Mouse (Mus musculus): ENCODE data around the gene Serinc2. TPM values are rescaled to one million over a fixed set of nuclear protein-coding genes. Genes with fewer than 3 reads are reported as not detected.

Gene Serinc2
- polyA plus RNA-seq, 1 experiment from 2014 or later, result 34.0 TPM

DNA sequence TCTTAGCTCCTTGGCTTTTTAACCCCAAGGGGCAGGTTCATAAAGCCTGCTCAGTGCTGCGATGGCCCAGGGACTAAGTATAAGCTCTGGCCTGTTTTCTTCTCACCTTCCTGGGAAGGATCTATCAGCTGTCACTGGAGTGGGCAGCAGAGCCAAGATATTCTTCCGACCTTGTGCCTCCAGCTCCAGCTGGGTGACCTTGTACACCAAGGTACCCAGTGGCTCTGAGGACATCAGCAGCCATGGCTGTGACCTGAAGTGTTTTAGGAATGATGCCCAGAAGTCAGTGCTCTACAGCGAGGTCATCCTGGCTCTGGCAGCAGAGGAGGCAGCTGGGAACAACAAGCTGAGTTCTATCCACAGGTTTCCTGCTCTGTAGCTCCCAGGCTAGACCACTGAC lies 33.5 kb upstream of the Serinc2 start:
- H3K27me3 ChIP-seq (replicated peaks), result peaks cover 19% of the 10 kb centered on the region
- no peak overlapping the region for H3K27ac ChIP-seq
- H3K4me2 ChIP-seq, result no peak overlapping the region
- peaks cover 9% of the 10 kb centered on the region; the same call in 1 of the 2 replicates for H3K36me3 ChIP-seq
- H3K9me3 ChIP-seq, result no peaks in the 10 kb centered on the region
- H3K4me1 ChIP-seq, result peaks cover 16% of the 10 kb centered on the region
- WGBS, result 87% methylated on average over 3 of the region's 3 CpGs
- no peak overlapping the region for H3K9ac ChIP-seq
- H3K4me3 ChIP-seq (replicated peaks), result no peak overlapping the region
- ATAC-seq (ENCODE audit: insufficient read depth, low FRiP score, low read depth), result no peak

DNA sequence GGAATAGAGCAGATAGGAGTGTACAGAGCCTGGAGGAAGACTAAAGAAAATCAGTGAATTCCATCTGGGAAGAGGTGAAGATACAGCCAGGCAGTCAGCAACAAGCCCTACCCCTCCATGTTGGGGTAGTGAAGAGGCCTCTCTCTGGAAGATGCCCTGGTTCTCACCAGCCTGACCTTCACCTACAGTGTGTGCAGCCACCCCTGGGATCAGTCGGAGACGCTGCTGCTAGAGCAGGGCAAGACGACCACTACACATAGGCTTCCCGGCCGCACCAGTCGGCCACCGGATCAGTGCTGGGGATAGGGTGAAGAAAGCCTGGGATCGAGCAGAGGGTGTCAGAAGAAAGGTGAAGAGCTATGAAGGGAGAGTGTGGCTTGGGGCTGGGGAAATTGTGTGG lies 30.2 kb upstream of the Serinc2 start:
- peaks cover 5% of the 10 kb centered on the region; the same call in 1 of the 2 replicates for H3K36me3 ChIP-seq
- no peak overlapping the region for H3K27ac ChIP-seq
- peak overlapping the region; percentile 98 for H3K4me2 ChIP-seq
- no peak for ATAC-seq (ENCODE audit: insufficient read depth, low FRiP score, low read depth)
- no peak overlapping the region for H3K9ac ChIP-seq
- H3K27me3 ChIP-seq (replicated peaks), result peaks cover 28% of the 10 kb centered on the region
- H3K9me3 ChIP-seq, result no peaks in the 10 kb centered on the region
- peak overlapping the region; percentile 49; the same call in 1 of the 2 replicates for H3K4me3 ChIP-seq (replicated peaks)
- peaks cover 13% of the 10 kb centered on the region for H3K4me1 ChIP-seq
- 47% methylated on average over 8 of the region's 8 CpGs for WGBS

DNA sequence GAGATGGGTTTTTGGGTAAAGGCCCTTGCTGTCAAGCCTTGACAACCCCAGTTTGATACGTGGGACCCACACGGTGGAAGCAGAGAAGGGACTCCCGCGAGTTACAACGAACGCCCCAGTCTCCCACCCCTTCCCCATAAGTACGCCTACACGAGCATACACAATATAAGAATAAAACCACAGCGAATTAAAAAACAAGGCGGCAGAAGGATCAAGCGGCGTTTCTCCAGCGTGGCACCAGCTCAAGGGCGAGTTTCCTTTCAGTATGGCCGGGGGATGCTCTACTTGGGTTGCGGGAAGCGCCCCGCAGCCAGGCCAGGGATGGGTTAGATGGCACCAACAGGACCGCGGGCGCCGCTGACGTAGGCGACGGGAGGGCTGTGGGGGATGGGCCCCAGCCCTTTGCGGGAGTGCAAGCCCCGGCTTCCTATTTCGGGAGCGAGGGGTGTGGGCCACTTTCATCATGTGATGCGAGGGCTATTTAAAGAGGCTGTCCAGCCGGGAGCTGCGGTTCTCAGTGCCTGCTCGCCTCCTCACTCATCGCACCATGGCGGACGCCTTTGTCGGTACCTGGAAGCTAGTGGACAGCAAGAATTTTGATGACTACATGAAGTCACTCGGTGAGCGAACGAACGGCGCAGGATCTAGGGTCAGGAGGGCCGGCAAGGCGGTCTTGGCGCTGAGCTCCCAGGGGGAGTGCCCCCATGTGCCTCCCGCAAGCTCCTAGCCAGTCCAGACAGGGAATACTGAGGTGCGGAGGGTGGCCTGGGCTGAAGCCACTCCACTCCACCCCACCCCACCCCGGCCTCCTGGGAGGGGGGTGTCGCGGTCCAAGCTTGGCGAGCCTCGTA lies 29.5 kb upstream of the Serinc2 start, which contains the start of the genes Fabp3 and Gm10570:
TSS of gene Fabp3 (plus strand) at position 365 of the 851 bp plus-strand sequence.
TSS of gene Gm10570 (minus strand) at position 444 of the 851 bp plus-strand sequence.
- H3K4me1 ChIP-seq, result peaks cover 13% of the 10 kb centered on the region
- peak; percentile 10; the same call in 1 of the 2 replicates for ATAC-seq (ENCODE audit: insufficient read depth, low FRiP score, low read depth)
- H3K27me3 ChIP-seq (replicated peaks), result peaks cover 28% of the 10 kb centered on the region
- no peak within 1 kb of the TSS for H3K27ac ChIP-seq
- peak within 1 kb of the TSS; percentile 49 for H3K4me3 ChIP-seq (replicated peaks)
- 0 out of 2 replicates have a peak within 1 kb of the TSS, but pooled peaks have one; percentile 9 for H3K9ac ChIP-seq
- no peaks in the 10 kb centered on the region for H3K9me3 ChIP-seq
- WGBS, result under 1% methylated on average over 52 of the region's 52 CpGs
- H3K4me2 ChIP-seq, result peak within 1 kb of the TSS; percentile 98
- H3K36me3 ChIP-seq, result no peaks in the 10 kb centered on the region

DNA sequence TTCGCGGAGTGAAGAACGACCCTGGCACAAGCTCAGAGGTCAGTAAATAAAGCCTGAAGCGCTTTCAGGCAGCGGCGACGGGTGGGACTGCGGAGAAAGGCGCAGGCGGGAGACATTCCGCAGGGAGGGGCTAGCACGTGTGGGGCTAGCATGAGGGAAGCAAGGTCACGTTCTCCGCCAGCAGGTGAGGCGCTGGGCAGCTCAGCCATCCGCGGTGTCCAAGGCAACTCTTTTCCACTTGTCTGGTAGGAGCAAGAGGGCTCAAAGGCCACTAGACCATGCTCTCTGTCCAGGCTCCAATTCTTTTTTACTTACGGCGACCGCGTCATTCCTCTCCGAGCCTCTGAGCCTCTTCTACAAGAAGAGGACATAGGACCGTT lies 28.8 kb upstream of the Serinc2 start:
- Histone ChIP-seq H3K27me3 (replicated peaks) (peaks cover 28% of the 10 kb centered on the region), H3K27ac (no peak overlapping the region), H3K9me3 (no peaks in the 10 kb centered on the region), H3K9ac (no peak overlapping the region), H3K4me2 (peak overlapping the region; percentile 98), H3K4me3 (replicated peaks) (peak overlapping the region; percentile 49), H3K4me1 (peaks cover 13% of the 10 kb centered on the region), H3K36me3 (no peaks in the 10 kb centered on the region)
- ATAC-seq (ENCODE audit: insufficient read depth, low FRiP score, low read depth), result peak; percentile 62
- WGBS, result under 1% methylated on average over 23 of the region's 23 CpGs

DNA sequence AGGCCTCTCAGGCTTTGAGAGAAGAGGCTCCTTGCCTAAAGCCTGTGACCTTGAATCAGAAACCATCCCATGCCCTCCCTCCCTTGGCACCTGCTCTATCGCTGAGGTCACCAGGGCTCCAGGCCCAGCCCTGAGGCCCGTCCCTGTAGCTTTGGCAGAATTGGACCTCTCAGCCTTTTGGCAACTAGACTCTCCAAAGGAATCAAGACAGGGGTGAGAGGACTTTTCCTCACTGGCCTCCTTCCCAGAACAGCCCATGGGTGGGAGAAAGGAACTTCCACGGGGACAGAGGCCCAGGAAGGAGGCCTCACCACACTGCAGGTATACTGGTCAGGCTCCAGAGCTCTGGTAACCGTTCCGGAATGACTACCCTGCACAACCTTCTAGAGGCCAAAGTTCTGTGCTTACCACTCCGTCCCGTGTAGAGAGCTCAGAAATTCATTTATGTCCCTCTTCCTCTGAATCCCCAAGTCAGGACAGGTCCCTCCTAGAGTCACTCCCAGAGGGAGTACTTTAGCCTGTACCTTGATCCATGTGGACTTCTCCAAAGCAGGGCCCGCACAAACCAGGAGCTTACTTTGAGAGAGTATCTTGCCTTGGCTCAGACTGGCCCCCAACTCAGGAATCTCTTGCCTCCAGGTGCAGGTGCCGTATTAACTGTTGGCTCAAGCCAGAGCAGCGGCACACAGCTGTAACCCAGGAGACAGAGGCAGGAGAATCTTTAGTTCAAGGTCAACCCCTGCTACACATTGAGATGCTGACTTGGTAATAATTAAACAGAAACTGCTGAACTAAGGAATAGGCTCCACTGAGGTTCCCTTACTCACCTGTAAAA lies 28.0 kb upstream of the Serinc2 start:
- H3K27ac ChIP-seq, result no peak overlapping the region
- 78% methylated on average over 10 of the region's 10 CpGs for WGBS
- ATAC-seq (ENCODE audit: insufficient read depth, low FRiP score, low read depth), result no peak

DNA sequence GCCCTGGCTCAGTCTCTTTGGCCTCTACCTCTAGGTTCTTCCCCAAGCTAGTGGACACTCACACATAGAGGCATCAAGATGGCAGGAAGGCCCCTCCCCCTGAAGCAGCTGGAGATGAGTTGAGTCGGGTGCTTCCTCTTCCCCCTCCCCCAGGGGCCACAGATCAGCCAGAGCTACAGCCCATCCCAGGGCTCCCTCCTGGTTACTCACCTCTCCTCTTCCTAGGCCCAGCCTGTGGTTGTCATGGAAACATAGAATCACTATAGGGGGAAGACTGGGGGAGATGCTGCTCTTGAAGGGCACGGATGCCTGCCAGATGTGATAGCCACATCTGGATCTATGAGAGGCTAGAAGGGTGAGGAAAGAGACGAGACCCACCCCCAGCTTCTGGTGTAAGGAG lies 25.7 kb upstream of the Serinc2 start:
- Histone ChIP-seq H3K9ac (no peak overlapping the region), H3K4me1 (peaks cover 13% of the 10 kb centered on the region), H3K9me3 (no peaks in the 10 kb centered on the region), H3K27ac (no peak overlapping the region), H3K4me2 (no peak overlapping the region), H3K27me3 (replicated peaks) (peaks cover 28% of the 10 kb centered on the region), H3K4me3 (replicated peaks) (no peak overlapping the region), H3K36me3 (no peaks in the 10 kb centered on the region)
- WGBS, result 36% methylated on average over 3 of the region's 3 CpGs
- no peak for ATAC-seq (ENCODE audit: insufficient read depth, low FRiP score, low read depth)

More for the DNA sequence above, 28.0 kb upstream of the Serinc2 start:
- Histone ChIP-seq H3K27me3 (replicated peaks) (peaks cover 28% of the 10 kb centered on the region), H3K9ac (no peak overlapping the region), H3K36me3 (no peaks in the 10 kb centered on the region), H3K4me1 (peaks cover 13% of the 10 kb centered on the region), H3K4me3 (replicated peaks) (peak overlapping the region; percentile 49; the same call in 1 of the 2 replicates), H3K4me2 (peak overlapping the region; percentile 98; the same call in 1 of the 2 replicates), H3K9me3 (no peaks in the 10 kb centered on the region)

DNA sequence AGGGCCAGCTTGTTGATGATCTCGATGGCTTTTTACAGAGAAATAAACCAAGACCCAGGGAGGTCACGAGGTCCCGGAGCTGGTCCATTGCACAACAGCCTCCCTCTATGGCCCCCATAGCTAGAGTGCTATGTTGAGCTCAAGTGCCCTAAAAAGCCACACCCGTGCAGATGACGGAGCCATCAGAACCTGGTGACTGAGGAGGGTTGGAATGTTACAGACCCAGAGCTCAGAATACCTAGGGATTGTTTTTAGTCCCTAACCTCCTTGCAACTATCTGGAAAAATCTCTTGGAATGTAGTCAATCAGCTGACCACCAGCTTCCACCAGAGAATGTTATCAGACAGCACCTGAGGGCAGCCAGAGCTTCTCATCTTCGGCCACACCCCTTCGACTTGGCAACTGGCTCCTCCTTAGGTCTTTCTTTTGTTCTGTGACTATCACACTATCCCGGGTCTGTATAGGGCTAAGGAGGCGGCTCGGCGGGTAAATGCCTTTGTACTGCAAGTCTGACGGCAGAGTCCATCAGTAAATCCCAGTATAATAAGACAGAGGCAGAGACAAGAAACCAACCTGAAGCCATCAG lies 23.4 kb upstream of the Serinc2 start:
- no peaks in the 10 kb centered on the region for H3K36me3 ChIP-seq

DNA sequence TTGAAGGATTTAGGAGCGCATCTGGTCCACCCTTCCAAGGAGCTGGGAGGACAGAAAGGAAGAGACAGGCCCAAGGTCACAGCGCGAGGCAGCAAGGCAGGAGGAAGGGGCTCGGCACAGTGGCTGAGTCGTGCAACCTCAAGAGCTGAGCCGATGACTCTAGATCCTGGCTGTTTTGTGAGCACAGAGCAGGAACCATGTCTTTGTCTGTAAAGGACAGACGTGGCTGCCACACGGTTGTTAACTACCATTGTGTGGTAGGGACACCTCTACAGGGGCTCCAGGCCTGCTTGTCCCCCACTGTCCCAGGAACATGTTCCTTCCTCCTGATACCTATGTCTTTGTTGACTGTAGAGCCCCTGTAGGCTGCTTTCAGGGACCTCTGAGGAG lies 20.6 kb upstream of the Serinc2 start:
- no peaks in the 10 kb centered on the region for H3K9me3 ChIP-seq
- no peak overlapping the region for H3K4me3 ChIP-seq (replicated peaks)
- H3K4me2 ChIP-seq, result no peak overlapping the region
- no peaks in the 10 kb centered on the region for H3K4me1 ChIP-seq
- no peaks in the 10 kb centered on the region for H3K36me3 ChIP-seq
- H3K27ac ChIP-seq, result no peak overlapping the region
- no peak for ATAC-seq (ENCODE audit: insufficient read depth, low FRiP score, low read depth)
- no peak overlapping the region for H3K9ac ChIP-seq
- 71% methylated on average over 8 of the region's 8 CpGs for WGBS
- H3K27me3 ChIP-seq (replicated peaks), result no peaks in the 10 kb centered on the region

More for the DNA sequence above, 23.4 kb upstream of the Serinc2 start:
- peaks cover 8% of the 10 kb centered on the region; the same call in 1 of the 2 replicates for H3K27me3 ChIP-seq (replicated peaks)
- ATAC-seq (ENCODE audit: insufficient read depth, low FRiP score, low read depth), result no peak; the same call in 1 of the 2 replicates
- 52% methylated on average over 12 of the region's 12 CpGs for WGBS
- H3K9ac ChIP-seq, result no peak overlapping the region
- H3K4me1 ChIP-seq, result no peaks in the 10 kb centered on the region
- no peak overlapping the region for H3K4me3 ChIP-seq (replicated peaks)
- no peak overlapping the region for H3K27ac ChIP-seq
- H3K4me2 ChIP-seq, result no peak overlapping the region
- H3K9me3 ChIP-seq, result no peaks in the 10 kb centered on the region

DNA sequence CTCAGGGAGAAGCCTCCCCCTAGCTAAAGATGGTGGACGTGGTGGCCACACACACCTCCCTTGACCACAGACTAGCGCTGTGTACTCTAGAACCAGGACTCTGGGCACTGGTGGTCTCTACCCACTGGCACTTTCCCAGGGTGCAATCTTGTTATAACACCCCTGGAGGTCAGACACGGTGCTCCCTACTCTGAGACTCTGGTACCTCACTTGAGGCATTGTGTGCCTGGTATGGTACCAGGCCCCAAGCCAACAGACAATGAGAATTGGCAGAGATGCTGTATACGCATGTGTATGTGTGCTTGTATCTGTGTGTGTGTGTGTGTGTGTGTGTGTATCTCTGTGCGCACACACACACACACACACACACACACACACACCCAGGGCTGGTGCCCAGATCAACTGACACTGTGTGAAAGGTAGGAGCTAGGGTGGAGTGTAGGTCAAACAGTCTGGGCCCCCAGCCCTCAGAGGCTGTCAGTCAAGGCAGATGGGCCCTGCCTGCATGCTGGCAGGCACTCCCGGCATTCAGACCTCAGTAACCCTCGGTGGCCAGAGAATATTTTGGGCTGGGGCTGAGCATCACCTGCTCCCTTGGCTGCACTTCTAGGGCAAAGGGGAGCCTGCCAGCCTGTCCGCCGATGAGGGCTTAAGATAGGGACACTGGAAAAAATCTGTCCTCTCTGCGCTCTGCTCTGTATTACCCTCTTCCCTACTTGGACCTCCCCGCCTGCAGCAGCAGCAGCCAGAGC lies 20.0 kb upstream of the Serinc2 start:
- Histone ChIP-seq H3K27me3 (replicated peaks) (no peaks in the 10 kb centered on the region), H3K9ac (no peak overlapping the region), H3K4me3 (replicated peaks) (no peak overlapping the region), H3K9me3 (no peaks in the 10 kb centered on the region), H3K4me2 (no peak overlapping the region), H3K36me3 (no peaks in the 10 kb centered on the region), H3K4me1 (no peaks in the 10 kb centered on the region), H3K27ac (no peak overlapping the region)
- no peak for ATAC-seq (ENCODE audit: insufficient read depth, low FRiP score, low read depth)
- 71% methylated on average over 11 of the region's 11 CpGs for WGBS

DNA sequence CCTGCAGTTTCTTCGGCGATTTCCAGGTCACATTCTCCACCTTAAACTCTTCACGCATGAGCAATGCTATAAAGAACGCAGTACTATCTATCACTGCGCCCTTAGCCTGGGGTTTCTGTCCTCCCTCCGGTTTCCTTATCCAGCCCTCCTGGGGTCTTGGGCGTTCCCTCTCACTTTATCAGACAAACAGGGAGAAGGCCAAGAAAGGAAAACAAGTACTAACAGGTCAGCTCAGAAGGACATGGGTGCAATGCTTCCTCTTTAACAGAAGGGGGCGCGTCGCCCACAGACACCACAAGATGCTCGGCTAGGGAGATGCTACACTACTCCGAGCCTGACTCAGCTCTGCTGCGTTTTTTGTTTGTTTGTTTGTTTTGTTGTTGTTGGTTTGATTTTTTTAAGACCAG lies 18.1 kb upstream of the Serinc2 start:
- Histone ChIP-seq H3K27ac (no peak overlapping the region), H3K9ac (no peak overlapping the region), H3K9me3 (no peaks in the 10 kb centered on the region), H3K27me3 (replicated peaks) (no peaks in the 10 kb centered on the region), H3K36me3 (no peaks in the 10 kb centered on the region), H3K4me1 (no peaks in the 10 kb centered on the region), H3K4me3 (replicated peaks) (no peak overlapping the region), H3K4me2 (no peak overlapping the region)
- peak; percentile 78; the same call in 1 of the 2 replicates for ATAC-seq (ENCODE audit: insufficient read depth, low FRiP score, low read depth)
- WGBS, result 18% methylated on average over 13 of the region's 13 CpGs

Measured in stomach, embryonic 15.5 days (tissue).